Mouse (Mus musculus) hindbrain, embryonic 15.5 days (tissue): ENCODE results near the gene Tssk4. TPM values are rescaled to one million over a fixed set of nuclear protein-coding genes. Genes with fewer than 3 reads are reported as not detected.

Source experiments
- ATAC-seq: fragments of 200-750 bp; cut with Nextera tagmentation; 2 replicates; pipeline ENCODE4 v1.8.0; 2017; ENCODE audit warnings: low read depth, moderate number of reproducible peaks, moderate TSS enrichment; ENCODE audit not compliant: low FRiP score
- H3K27ac ChIP-seq: fragments of 300-500 bp; sonication (generic); replicated peaks from 2 replicates; pipeline ENCODE4 v1.5.1; 2015; ENCODE audit warnings: mild to moderate bottlenecking, inconsistent platforms
- H3K27me3 ChIP-seq: fragments of 300-500 bp; sonication (generic); 2 replicates; pipeline ENCODE4 v1.6.1; 2015; ENCODE audit warnings: control low read depth, inconsistent platforms
- H3K36me3 ChIP-seq: fragments of 300-500 bp; sonication (generic); 2 replicates; pipeline ENCODE4 v1.6.1; 2015; ENCODE audit warnings: control low read depth, inconsistent platforms
- H3K4me1 ChIP-seq: fragments of 300-500 bp; sonication (generic); replicated peaks from 2 replicates; pipeline ENCODE4 v1.6.1; 2015; ENCODE audit warnings: control low read depth, inconsistent platforms
- H3K4me2 ChIP-seq: fragments of 300-500 bp; sonication (generic); 2 replicates; pipeline ENCODE4 v1.6.1; 2015; ENCODE audit warnings: moderate library complexity, mild to moderate bottlenecking, inconsistent platforms
- H3K4me3 ChIP-seq: fragments of 300-500 bp; sonication (generic); 2 replicates; pipeline ENCODE4 v1.5.1; 2015; ENCODE audit warnings: mild to moderate bottlenecking, inconsistent platforms
- H3K9ac ChIP-seq: fragments of 300-500 bp; sonication (generic); 2 replicates; pipeline ENCODE4 v1.6.1; 2015; ENCODE audit warnings: inconsistent platforms
- H3K9me3 ChIP-seq: fragments of 300-500 bp; sonication (generic); 2 replicates; pipeline ENCODE4 v1.6.1; 2016; ENCODE audit warnings: control low read depth, inconsistent platforms
- WGBS: fragments of 180-500 bp; shearing (Covaris S2); methylation state at CpG from one replicate; pipeline ENCODE4 v1.1.7; 2015; 5-methylcytosine and 5-hydroxymethylcytosine counted together
- polyA plus RNA-seq: library from polyadenylated mRNA; unstranded; fragments of >200 nt; fragmentation: Nextera tagmentation; extraction: Ambion mirVana; gene quantifications from 2 replicates; pipeline ENCODE4 v1.2.1, GENCODE M21; 2015

The Tssk4 gene
- polyA plus RNA-seq, 1 experiment from 2014 or later = 0.40 TPM

- 0 out of 2 replicates have a peak overlapping the region, but pooled peaks have one; percentile 7 for H3K27ac ChIP-seq
- peak overlapping the region; percentile 81 for H3K4me2 ChIP-seq
- 26% methylated on average over 17 of the region's 17 CpGs for WGBS
Measured at GRCm38 (mm10) chr14:55644261-55644888, 5.6 kb upstream of the Tssk4 start.

DNA sequence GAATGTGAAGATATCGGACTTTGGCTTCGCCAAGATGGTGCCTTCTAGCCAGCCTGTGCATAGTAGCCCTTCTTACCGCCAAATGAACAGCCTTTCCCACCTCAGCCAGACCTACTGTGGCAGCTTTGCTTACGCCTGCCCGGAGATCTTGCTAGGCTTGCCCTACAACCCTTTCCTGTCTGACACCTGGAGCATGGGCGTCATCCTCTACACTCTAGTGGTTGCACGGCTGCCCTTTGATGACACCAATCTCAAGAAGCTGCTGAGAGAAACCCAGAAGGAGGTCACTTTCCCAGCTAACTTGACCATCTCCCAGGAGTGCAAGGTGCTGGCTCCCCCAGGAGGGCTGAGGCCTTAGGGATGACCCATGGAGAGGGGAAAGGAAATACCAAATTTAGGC is 1.5 kb downstream of the Tssk4 start:
- H3K36me3 ChIP-seq = no peaks in the 10 kb centered on the region
- no peak overlapping the region for H3K9ac ChIP-seq
- WGBS = 90% methylated on average over 7 of the region's 7 CpGs
- no peak overlapping the region for H3K4me3 ChIP-seq
- H3K27ac ChIP-seq = no peak overlapping the region
- no peaks in the 10 kb centered on the region for H3K27me3 ChIP-seq
- no peak overlapping the region for H3K4me2 ChIP-seq
- no peaks in the 10 kb centered on the region for H3K4me1 ChIP-seq
- no peaks in the 10 kb centered on the region for H3K9me3 ChIP-seq
- ATAC-seq = no peak

More at GRCm38 (mm10) chr14:55644261-55644888, 5.6 kb upstream of the Tssk4 start:
- no peaks in the 10 kb centered on the region for H3K27me3 ChIP-seq
- peak overlapping the region; percentile 82 for H3K4me3 ChIP-seq
- no peaks in the 10 kb centered on the region for H3K9me3 ChIP-seq
- peak overlapping the region; percentile 92 for H3K9ac ChIP-seq
- H3K36me3 ChIP-seq = peaks cover 11% of the 10 kb centered on the region
- ATAC-seq = no peak
- peaks cover 28% of the 10 kb centered on the region for H3K4me1 ChIP-seq

DNA sequence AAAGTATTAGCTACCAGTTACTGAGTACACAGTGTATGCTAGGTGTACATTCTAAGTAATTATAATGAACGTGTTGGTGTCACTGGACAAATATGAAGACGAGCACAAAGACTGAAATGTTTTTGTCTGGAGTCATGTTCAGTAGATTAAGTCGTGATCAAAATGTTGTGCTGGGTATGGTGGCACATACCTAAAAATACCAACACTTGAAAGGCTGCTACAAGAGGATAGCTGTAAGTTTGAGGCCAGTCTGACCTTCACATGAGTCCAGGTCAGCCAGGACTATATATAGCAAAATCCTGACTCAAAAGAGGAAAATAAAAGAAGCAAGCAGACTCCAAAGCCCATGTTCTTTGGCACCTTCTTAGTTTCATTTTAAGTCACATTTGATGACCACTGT is 7.0 kb downstream of the Tssk4 start:
- H3K4me1 ChIP-seq = peaks cover 14% of the 10 kb centered on the region
- no peak overlapping the region for H3K27ac ChIP-seq
- no peaks in the 10 kb centered on the region for H3K27me3 ChIP-seq
- peaks cover 20% of the 10 kb centered on the region for H3K36me3 ChIP-seq
- no peak overlapping the region for H3K9ac ChIP-seq
- ATAC-seq = no peak
- H3K4me3 ChIP-seq = no peak overlapping the region
- no peak overlapping the region for H3K4me2 ChIP-seq
- H3K9me3 ChIP-seq = no peaks in the 10 kb centered on the region
- WGBS = 90% methylated on average over 3 of the region's 3 CpGs

- 96% methylated on average over 5 of the region's 5 CpGs for WGBS
- Histone ChIP-seq H3K27me3 (no peaks in the 10 kb centered on the region), H3K4me1 (peaks cover 14% of the 10 kb centered on the region), H3K9me3 (no peaks in the 10 kb centered on the region), H3K4me3 (no peak overlapping the region), H3K36me3 (peaks cover 28% of the 10 kb centered on the region), H3K4me2 (no peak overlapping the region), H3K9ac (no peak overlapping the region), H3K27ac (no peak overlapping the region)
- ATAC-seq = no peak
Measured at GRCm38 (mm10) chr14:55658011-55658410, 8.0 kb downstream of the Tssk4 start.

GRCm38 (mm10) chr14:55659960-55660573 is 10.1 kb downstream of the Tssk4 start, which contains the start of gene Mdp1:
TSS of gene Mdp1 (minus strand) at chr14:55660508.
- peak within 1 kb of the TSS; percentile 69 for H3K9ac ChIP-seq
- H3K36me3 ChIP-seq = peaks cover 35% of the 10 kb centered on the region
- H3K4me1 ChIP-seq = peaks cover 14% of the 10 kb centered on the region
- no peaks in the 10 kb centered on the region for H3K9me3 ChIP-seq
- H3K27me3 ChIP-seq = no peaks in the 10 kb centered on the region
- H3K27ac ChIP-seq = peak within 1 kb of the TSS; percentile 87
- WGBS = under 1% methylated on average over 39 of the region's 39 CpGs
- peak within 1 kb of the TSS; percentile 75 for H3K4me3 ChIP-seq
- peak; percentile 96 for ATAC-seq
- peak within 1 kb of the TSS; percentile 58 for H3K4me2 ChIP-seq

- Histone ChIP-seq H3K27ac (peak overlapping the region; percentile 87), H3K9ac (no peak overlapping the region), H3K4me1 (peaks cover 14% of the 10 kb centered on the region)
Measured at GRCm38 (mm10) chr14:55660636-55661035, 10.7 kb downstream of the Tssk4 start.

GRCm38 (mm10) chr14:55671486-55671832 is 21.5 kb downstream of the Tssk4 start:
- no peaks in the 10 kb centered on the region for H3K9me3 ChIP-seq
- H3K27ac ChIP-seq = peak overlapping the region; percentile 93
- H3K9ac ChIP-seq = peak overlapping the region; percentile 67
- whole genome bisulfite sequencing = under 1% methylated on average over 12 of the region's 12 CpGs
- H3K4me1 ChIP-seq = peaks cover 28% of the 10 kb centered on the region
- peak overlapping the region; percentile 65 for H3K4me3 ChIP-seq
- no peaks in the 10 kb centered on the region for H3K27me3 ChIP-seq
- peak; percentile 63 for ATAC-seq
- H3K36me3 ChIP-seq = peaks cover 19% of the 10 kb centered on the region
- H3K4me2 ChIP-seq = peak overlapping the region; percentile 65

More at GRCm38 (mm10) chr14:55660636-55661035, 10.7 kb downstream of the Tssk4 start:
- H3K27me3 ChIP-seq = no peaks in the 10 kb centered on the region
- ATAC-seq = no peak; the same call in none of the 2 replicates
- peaks cover 35% of the 10 kb centered on the region for H3K36me3 ChIP-seq
- H3K4me2 ChIP-seq = peak overlapping the region; percentile 58
- 35% methylated on average over 2 of the region's 2 CpGs for WGBS
- H3K4me3 ChIP-seq = peak overlapping the region; percentile 75
- no peaks in the 10 kb centered on the region for H3K9me3 ChIP-seq

GRCm38 (mm10) chr14:55671833-55672740 is 22.1 kb downstream of the Tssk4 start, which contains the start of the genes Gmpr2 and Nedd8:
TSS of gene Gmpr2 (plus strand) at chr14:55671941.
TSS of gene Nedd8 (minus strand) at chr14:55672124.
- peak; percentile 98 for ATAC-seq
- Histone ChIP-seq H3K4me1 (peaks cover 28% of the 10 kb centered on the region), H3K4me2 (peak within 1 kb of the TSS; percentile 65), H3K36me3 (peaks cover 21% of the 10 kb centered on the region), H3K4me3 (peak within 1 kb of the TSS; percentile 65), H3K27me3 (no peaks in the 10 kb centered on the region), H3K9me3 (no peaks in the 10 kb centered on the region), H3K27ac (peak within 1 kb of the TSS; percentile 93), H3K9ac (peak within 1 kb of the TSS; percentile 67)
- under 1% methylated on average over 38 of the region's 38 CpGs for WGBS

- H3K9me3 ChIP-seq = no peaks in the 10 kb centered on the region
- no peak for ATAC-seq
- peaks cover 27% of the 10 kb centered on the region for H3K36me3 ChIP-seq
- peak overlapping the region; percentile 65 for H3K4me3 ChIP-seq
- H3K9ac ChIP-seq = peak overlapping the region; percentile 45
- no peaks in the 10 kb centered on the region for H3K27me3 ChIP-seq
- H3K27ac ChIP-seq = peak overlapping the region; percentile 93; the same call in 1 of the 2 replicates
- H3K4me1 ChIP-seq = peaks cover 28% of the 10 kb centered on the region
- 88% methylated on average over 7 of the region's 7 CpGs for WGBS
- H3K4me2 ChIP-seq = peak overlapping the region; percentile 65
Measured at GRCm38 (mm10) chr14:55672741-55673060, 22.7 kb downstream of the Tssk4 start.

DNA sequence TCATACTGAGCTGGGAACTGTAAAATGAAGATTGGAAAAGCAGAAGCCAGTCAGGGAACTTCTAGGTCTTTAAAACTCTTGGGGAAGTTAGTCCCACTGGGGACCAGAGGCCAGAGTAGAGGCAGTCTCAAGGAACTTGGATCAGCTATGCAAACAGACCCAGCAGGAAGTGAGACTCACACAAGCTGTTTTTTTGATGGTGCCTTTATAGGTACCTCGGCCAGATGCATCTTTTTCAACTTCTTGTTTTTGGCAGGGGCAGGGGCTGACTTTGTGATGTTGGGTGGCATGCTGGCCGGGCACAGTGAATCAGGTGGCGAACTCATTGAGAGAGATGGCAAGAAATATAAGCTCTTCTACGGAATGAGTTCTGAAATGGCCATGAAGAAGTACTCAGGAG is 27.6 kb downstream of the Tssk4 start:
- no peak for ATAC-seq
- 93% methylated on average over 4 of the region's 4 CpGs for WGBS
- Histone ChIP-seq H3K27ac (no peak overlapping the region), H3K4me3 (no peak overlapping the region), H3K27me3 (no peaks in the 10 kb centered on the region), H3K4me1 (peaks cover 18% of the 10 kb centered on the region), H3K4me2 (no peak overlapping the region), H3K36me3 (peaks cover 45% of the 10 kb centered on the region), H3K9me3 (no peaks in the 10 kb centered on the region), H3K9ac (no peak overlapping the region)

GRCm38 (mm10) chr14:55681160-55682117 is 31.5 kb downstream of the Tssk4 start, which contains the start of gene Tinf2:
TSS of gene Tinf2 (minus strand) at chr14:55681820.
- H3K27ac ChIP-seq = peak within 1 kb of the TSS; percentile 81
- H3K27me3 ChIP-seq = no peaks in the 10 kb centered on the region
- no peaks in the 10 kb centered on the region for H3K9me3 ChIP-seq
- H3K9ac ChIP-seq = peak within 1 kb of the TSS; percentile 59
- ATAC-seq = peak; percentile 99
- WGBS = under 1% methylated on average over 66 of the region's 66 CpGs
- H3K4me1 ChIP-seq = peaks cover 13% of the 10 kb centered on the region
- H3K36me3 ChIP-seq = peaks cover 32% of the 10 kb centered on the region
- H3K4me2 ChIP-seq = peak within 1 kb of the TSS; percentile 90
- peak within 1 kb of the TSS; percentile 78 for H3K4me3 ChIP-seq
